8 mouse cellular contexts compared by ENCODE assay signal in genomic region chr6:145359470-145360430, GRCm38 (mm10).
DNase-seq lines count a peak whose midpoint lies in the region; ATAC-seq and TF ChIP-seq lines count a peak whose summit lies in the region.

No protein-coding gene starts in this region.

- no peak overlapping the region for H3K27ac ChIP-seq in liver, adult 2 months (replicated peaks; ENCODE audit: insufficient read depth, low read depth, low read length)
- H3K27ac ChIP-seq in liver, embryonic 12.5 days: no peak overlapping the region
- peak overlapping the region; percentile 57; the same call in 1 of the 2 replicates for H3K27ac ChIP-seq in embryonic facial prominence, embryonic 13.5 days
- H3K27ac ChIP-seq in hindbrain, postnatal 0 days: no peak overlapping the region
- no peak overlapping the region for H3K27ac ChIP-seq in limb, embryonic 12.5 days
- H3K27ac ChIP-seq in neural tube, embryonic 11.5 days (ENCODE audit: low read depth, low read length): no peak overlapping the region

- TF ChIP-seq POLR2A in liver, adult 2 months (IDR thresholded peaks at IDR 0.05; ENCODE audit: extremely low read depth, insufficient read depth, low read length): no peak

- TF ChIP-seq CTCF in liver, adult 2 months (IDR thresholded peaks at IDR 0.05; ENCODE audit: low read depth, low read length): peak; percentile 53
- peak; percentile 86 for TF ChIP-seq CTCF in hindbrain, postnatal 0 days (IDR thresholded peaks at IDR 0.05; ENCODE audit: low read depth)

- DNase-seq in liver, adult 2 months (ENCODE audit: extremely low read depth, low read depth, low spot score): peak; percentile 61
- peak; percentile 87 for DNase-seq in adipocyte (ENCODE audit: low spot score)
- peak; percentile 87 for DNase-seq in hindbrain, postnatal 0 days (ENCODE audit: low spot score)
- peak; percentile 52 for DNase-seq in neural tube, embryonic 11.5 days (ENCODE audit: low spot score)
- DNase-seq in thymus, postnatal 14 days: peak; percentile 69

- H3K4me3 ChIP-seq in liver, adult 2 months (ENCODE audit: insufficient read depth, low read depth, low read length): no peak overlapping the region
- no peak overlapping the region for H3K4me3 ChIP-seq in liver, embryonic 12.5 days
- H3K4me3 ChIP-seq in embryonic facial prominence, embryonic 13.5 days: no peak overlapping the region
- H3K4me3 ChIP-seq in hindbrain, postnatal 0 days (ENCODE audit: low read length): no peak overlapping the region
- no peak overlapping the region for H3K4me3 ChIP-seq in limb, embryonic 12.5 days (replicated peaks)
- no peak overlapping the region for H3K4me3 ChIP-seq in neural tube, embryonic 11.5 days (ENCODE audit: low read depth, low read length)

- ATAC-seq in liver, embryonic 12.5 days: no peak
- no peak for ATAC-seq in embryonic facial prominence, embryonic 13.5 days (ENCODE audit: insufficient number of reproducible peaks, insufficient read depth, low FRiP score, low TSS enrichment, low read depth)
- ATAC-seq in hindbrain, postnatal 0 days: no peak
- ATAC-seq in limb, embryonic 12.5 days (ENCODE audit: insufficient number of reproducible peaks, insufficient read depth, low FRiP score, low TSS enrichment, low read depth): 0 out of 2 replicates have a peak, but pooled peaks have one; percentile 17
- ATAC-seq in neural tube, embryonic 11.5 days (ENCODE audit: insufficient read depth, low FRiP score, low TSS enrichment): no peak

- H3K9ac ChIP-seq in liver, adult 2 months (ENCODE audit: low read depth, low read length): no peak overlapping the region
- no peak overlapping the region for H3K9ac ChIP-seq in liver, embryonic 12.5 days
- H3K9ac ChIP-seq in embryonic facial prominence, embryonic 13.5 days: no peak overlapping the region
- H3K9ac ChIP-seq in hindbrain, postnatal 0 days (replicated peaks; ENCODE audit: low read length): no peak overlapping the region
- no peak overlapping the region for H3K9ac ChIP-seq in limb, embryonic 12.5 days (replicated peaks)
- no peak overlapping the region for H3K9ac ChIP-seq in neural tube, embryonic 11.5 days (ENCODE audit: low read length)

- 43% methylated on average over 26 of the region's 26 CpGs for WGBS in liver, adult 2 months
- WGBS in liver, embryonic 12.5 days (ENCODE audit: insufficient replicate concordance): 41% methylated on average over 26 of the region's 26 CpGs
- WGBS in embryonic facial prominence, embryonic 13.5 days: 35% methylated on average over 26 of the region's 26 CpGs
- WGBS in hindbrain, postnatal 0 days: 41% methylated on average over 26 of the region's 26 CpGs
- 40% methylated on average over 26 of the region's 26 CpGs for WGBS in limb, embryonic 12.5 days
- whole genome bisulfite sequencing in neural tube, embryonic 11.5 days: 44% methylated on average over 26 of the region's 26 CpGs

- no peaks in the 10 kb centered on the region for H3K79me2 ChIP-seq in liver, adult 2 months (ENCODE audit: control insufficient read depth, insufficient read depth, low read length)

- H3K9me3 ChIP-seq in liver, embryonic 12.5 days (replicated peaks): peaks cover 6% of the 10 kb centered on the region; the same call in 1 of the 2 replicates
- H3K9me3 ChIP-seq in embryonic facial prominence, embryonic 13.5 days: no peaks in the 10 kb centered on the region
- no peaks in the 10 kb centered on the region for H3K9me3 ChIP-seq in hindbrain, postnatal 0 days (ENCODE audit: low read length)
- H3K9me3 ChIP-seq in limb, embryonic 12.5 days: peaks cover 8% of the 10 kb centered on the region
- no peaks in the 10 kb centered on the region for H3K9me3 ChIP-seq in neural tube, embryonic 11.5 days (ENCODE audit: control insufficient read depth, low read length)

- H3K36me3 ChIP-seq in liver, adult 2 months (ENCODE audit: control insufficient read depth, insufficient read depth, low read length): no peaks in the 10 kb centered on the region
- H3K36me3 ChIP-seq in liver, embryonic 12.5 days: no peaks in the 10 kb centered on the region
- no peaks in the 10 kb centered on the region for H3K36me3 ChIP-seq in embryonic facial prominence, embryonic 13.5 days
- H3K36me3 ChIP-seq in hindbrain, postnatal 0 days (ENCODE audit: insufficient read depth, low read length): no peaks in the 10 kb centered on the region
- no peaks in the 10 kb centered on the region for H3K36me3 ChIP-seq in limb, embryonic 12.5 days
- H3K36me3 ChIP-seq in neural tube, embryonic 11.5 days (ENCODE audit: control insufficient read depth, insufficient read depth, low read length): no peaks in the 10 kb centered on the region

- peaks cover 3% of the 10 kb centered on the region; the same call in 1 of the 2 replicates for H3K4me1 ChIP-seq in liver, adult 2 months (ENCODE audit: control insufficient read depth, insufficient read depth, low read length)
- H3K4me1 ChIP-seq in liver, embryonic 12.5 days: peaks cover 7% of the 10 kb centered on the region; the same call in 1 of the 2 replicates
- H3K4me1 ChIP-seq in embryonic facial prominence, embryonic 13.5 days: peaks cover 61% of the 10 kb centered on the region
- H3K4me1 ChIP-seq in hindbrain, postnatal 0 days (ENCODE audit: insufficient read depth, low read length): no peaks in the 10 kb centered on the region
- peaks cover 44% of the 10 kb centered on the region for H3K4me1 ChIP-seq in limb, embryonic 12.5 days (replicated peaks)
- no peaks in the 10 kb centered on the region for H3K4me1 ChIP-seq in neural tube, embryonic 11.5 days (ENCODE audit: control insufficient read depth, insufficient read depth, low read length)

- H3K4me2 ChIP-seq in liver, embryonic 12.5 days: no peak overlapping the region
- peak overlapping the region; percentile 40 for H3K4me2 ChIP-seq in embryonic facial prominence, embryonic 13.5 days
- H3K4me2 ChIP-seq in hindbrain, postnatal 0 days (ENCODE audit: low read depth, low read length): no peak overlapping the region
- H3K4me2 ChIP-seq in limb, embryonic 12.5 days: peak overlapping the region; percentile 31
- no peak overlapping the region for H3K4me2 ChIP-seq in neural tube, embryonic 11.5 days (ENCODE audit: low read depth)

- H3K27me3 ChIP-seq in liver, adult 2 months (ENCODE audit: control insufficient read depth, insufficient read depth, low read length): no peaks in the 10 kb centered on the region
- H3K27me3 ChIP-seq in liver, embryonic 12.5 days (replicated peaks): no peaks in the 10 kb centered on the region
- H3K27me3 ChIP-seq in embryonic facial prominence, embryonic 13.5 days: peaks cover 4% of the 10 kb centered on the region; the same call in 1 of the 2 replicates
- H3K27me3 ChIP-seq in hindbrain, postnatal 0 days (ENCODE audit: insufficient read depth, low read length): no peaks in the 10 kb centered on the region
- H3K27me3 ChIP-seq in limb, embryonic 12.5 days: no peaks in the 10 kb centered on the region
- no peaks in the 10 kb centered on the region for H3K27me3 ChIP-seq in neural tube, embryonic 11.5 days (ENCODE audit: control insufficient read depth, insufficient read depth, low read length)

Comparison
In these comparisons a context has a peak if more than half of its experiments do, and no peak if none do; other contexts are left out.
1. H3K4me2 ChIP-seq: peak in embryonic facial prominence, embryonic 13.5 days (single experiment) and limb, embryonic 12.5 days (single experiment); none in liver, embryonic 12.5 days (single experiment), hindbrain, postnatal 0 days (single experiment) and neural tube, embryonic 11.5 days (single experiment).
2. Peak in every context shown above with its lines, with median percentiles within 50 percentile points of each other: DNase-seq.